Mouse (Mus musculus) ES-Bruce4 (cell line): ENCODE results near the gene Ankrd11.

Experiments used
- CTCF ChIP-seq: IDR thresholded peaks from one replicate; pipeline ENCODE4 v1.8.1; 2011; ENCODE audit warnings: low read depth, low read length
- POLR2A ChIP-seq: IDR thresholded peaks from one replicate; pipeline ENCODE4 v1.8.1; 2011; ENCODE audit warnings: low read length; ENCODE audit not compliant: insufficient read depth

DNA sequence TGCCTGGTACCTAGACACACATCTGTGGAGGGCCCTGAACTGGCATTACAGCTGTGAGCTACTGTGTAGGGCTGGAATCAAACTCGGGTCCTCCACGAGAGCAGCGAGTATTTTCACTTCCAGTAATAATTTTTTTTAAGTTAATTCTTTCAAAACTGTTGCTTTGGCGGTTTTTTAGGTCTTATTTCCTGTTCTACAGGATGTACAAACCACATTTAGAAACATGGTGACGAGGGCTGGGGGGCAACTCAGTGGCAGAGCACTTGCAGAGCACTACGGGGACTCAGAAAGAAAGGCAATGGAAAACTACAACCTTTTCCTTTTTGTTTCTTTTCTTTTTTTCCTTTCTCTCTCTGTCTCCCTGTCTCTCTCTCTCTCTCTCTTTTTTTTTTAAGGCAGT lies 7.9 kb downstream of the Ankrd11 start:
- no peak for TF ChIP-seq CTCF
- TF ChIP-seq POLR2A = no peak
